Mouse (Mus musculus): ENCODE measurements around the gene Mrpl46. TPM values are rescaled to one million over a fixed set of nuclear protein-coding genes. Genes with fewer than 3 reads are reported as not detected.

The Mrpl46 gene
- total RNA-seq, 1 experiment, result 34.2 TPM

DNA sequence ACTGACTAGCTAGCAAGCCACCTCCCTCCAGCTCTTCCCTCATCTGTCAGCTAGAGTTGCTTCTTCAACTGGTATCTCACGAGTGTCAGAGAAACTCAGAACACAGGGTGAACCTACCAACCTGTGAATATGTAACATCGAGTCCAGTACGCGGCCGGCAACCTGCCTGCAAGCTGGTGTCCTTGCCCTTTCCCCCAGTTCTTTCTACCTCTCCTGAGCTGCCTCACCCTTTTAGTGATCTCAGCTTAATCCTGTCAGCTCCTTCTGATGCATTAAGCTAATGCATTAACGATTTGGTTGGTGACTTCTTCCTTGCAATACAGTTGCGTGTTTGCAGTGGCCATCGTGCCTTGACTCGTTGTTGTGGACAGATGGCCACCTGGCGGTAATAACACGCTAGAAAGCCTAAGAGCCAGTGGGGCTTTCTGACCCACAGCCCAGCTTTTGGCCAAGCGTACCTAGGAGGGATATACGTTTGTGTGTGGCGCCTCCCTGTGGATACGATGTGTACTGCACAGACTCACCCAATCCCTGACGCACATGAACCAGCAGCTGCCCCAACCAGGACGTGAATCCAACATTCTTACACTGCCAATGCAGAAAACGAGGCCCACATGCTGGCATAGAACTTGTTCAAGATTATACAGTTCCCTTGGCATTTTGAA, 17.2 kb downstream of the Mrpl46 start:
- TF ChIP-seq HCFC1 (IDR thresholded peaks at IDR 0.05; ENCODE audit: borderline replicate concordance, insufficient read depth, low read length), result peak; percentile 31; the same call in 1 of the 2 replicates
- no peak for TF ChIP-seq CHD2 (IDR thresholded peaks at IDR 0.05; ENCODE audit: low read depth, low read length)
- TF ChIP-seq ZC3H11A (IDR thresholded peaks at IDR 0.05; ENCODE audit: borderline replicate concordance, low read depth, low read length), result peak; percentile 91
- TF ChIP-seq MAFK (IDR thresholded peaks at IDR 0.05; ENCODE audit: insufficient read depth, low read depth, low read length), result no peak
- no peak for TF ChIP-seq ZNF384 (IDR thresholded peaks at IDR 0.05; ENCODE audit: low read depth, low read length)
- no peak overlapping the region for H3K4me3 ChIP-seq (ENCODE audit: insufficient read depth in 1 of 2, low read depth in 1 of 2, low read length in 2 of 2, poor library complexity in 1 of 2, severe bottlenecking in 1 of 2)

DNA sequence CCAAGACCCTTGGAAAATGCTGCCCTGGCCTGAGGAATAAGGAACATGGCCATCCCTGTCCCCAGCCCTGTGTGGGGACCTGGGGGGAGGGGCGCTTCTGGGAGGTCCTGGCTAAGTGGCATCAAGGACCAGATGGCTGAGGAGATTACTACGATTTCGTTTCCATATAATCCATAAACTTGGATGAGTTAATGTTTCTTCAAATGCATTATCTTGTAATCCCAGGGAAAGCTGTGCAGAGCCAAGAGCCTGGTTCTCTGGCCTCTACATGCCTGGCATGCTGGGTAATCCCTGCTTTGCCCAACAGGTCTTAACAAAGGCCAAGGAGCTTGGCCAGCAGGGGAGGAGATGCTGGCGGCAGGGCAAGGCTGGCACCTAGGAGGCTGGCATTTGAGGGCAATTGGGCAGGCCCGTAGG, 18.1 kb downstream of the Mrpl46 start:
- in situ Hi-C loops (cut with MboI; ENCODE audit: low sequenced_read_pairs in 2 of 2, unreplicated experiment in 2 of 2), result no loop called here
- H3K4me1 ChIP-seq (ENCODE audit: control insufficient read depth in 2 of 2, insufficient read depth in 2 of 2, low read length in 2 of 2, poor library complexity in 1 of 2), result no peaks in the 10 kb centered on the region
- no peak overlapping the region for H3K27ac ChIP-seq (ENCODE audit: insufficient read depth, low read depth, low read length, poor library complexity, severe bottlenecking)
- H3K9ac ChIP-seq (ENCODE audit: insufficient read depth, low read depth, low read length, poor library complexity, severe bottlenecking), result no peak overlapping the region
- no peaks in the 10 kb centered on the region for H3K36me3 ChIP-seq (ENCODE audit: control insufficient read depth, insufficient read depth, low read length, poor library complexity, severe bottlenecking)
- DNase-seq (ENCODE audit: low read depth, low spot score), result no peak
- TF ChIP-seq HCFC1 (IDR thresholded peaks at IDR 0.05; ENCODE audit: borderline replicate concordance, insufficient read depth, low read length), result no peak
- no peak for TF ChIP-seq ZC3H11A (IDR thresholded peaks at IDR 0.05; ENCODE audit: borderline replicate concordance, low read depth, low read length)
- no peak for TF ChIP-seq ZNF384 (IDR thresholded peaks at IDR 0.05; ENCODE audit: low read depth, low read length)
- no peak for TF ChIP-seq CHD2 (IDR thresholded peaks at IDR 0.05; ENCODE audit: low read depth, low read length)
- TF ChIP-seq MAFK (IDR thresholded peaks at IDR 0.05; ENCODE audit: insufficient read depth, low read depth, low read length), result no peak
- no peak overlapping the region for H3K4me3 ChIP-seq (ENCODE audit: insufficient read depth in 1 of 2, low read depth in 1 of 2, low read length in 2 of 2, poor library complexity in 1 of 2, severe bottlenecking in 1 of 2)
- H3K9me3 ChIP-seq (ENCODE audit: control insufficient read depth, insufficient read depth, low read depth, low read length), result no peaks in the 10 kb centered on the region

More for the DNA sequence above, 17.2 kb downstream of the Mrpl46 start:
- no peaks in the 10 kb centered on the region for H3K4me1 ChIP-seq (ENCODE audit: control insufficient read depth in 2 of 2, insufficient read depth in 2 of 2, low read length in 2 of 2, poor library complexity in 1 of 2)
- DNase-seq (ENCODE audit: low read depth, low spot score), result peak; percentile 54
- no peak overlapping the region for H3K27ac ChIP-seq (ENCODE audit: insufficient read depth, low read depth, low read length, poor library complexity, severe bottlenecking)
- no peaks in the 10 kb centered on the region for H3K9me3 ChIP-seq (ENCODE audit: control insufficient read depth, insufficient read depth, low read depth, low read length)
- no peak overlapping the region for H3K9ac ChIP-seq (ENCODE audit: insufficient read depth, low read depth, low read length, poor library complexity, severe bottlenecking)
- in situ Hi-C loops (cut with MboI; ENCODE audit: low sequenced_read_pairs in 2 of 2, unreplicated experiment in 2 of 2), result no loop called here
- no peaks in the 10 kb centered on the region for H3K36me3 ChIP-seq (ENCODE audit: control insufficient read depth, insufficient read depth, low read length, poor library complexity, severe bottlenecking)

DNA sequence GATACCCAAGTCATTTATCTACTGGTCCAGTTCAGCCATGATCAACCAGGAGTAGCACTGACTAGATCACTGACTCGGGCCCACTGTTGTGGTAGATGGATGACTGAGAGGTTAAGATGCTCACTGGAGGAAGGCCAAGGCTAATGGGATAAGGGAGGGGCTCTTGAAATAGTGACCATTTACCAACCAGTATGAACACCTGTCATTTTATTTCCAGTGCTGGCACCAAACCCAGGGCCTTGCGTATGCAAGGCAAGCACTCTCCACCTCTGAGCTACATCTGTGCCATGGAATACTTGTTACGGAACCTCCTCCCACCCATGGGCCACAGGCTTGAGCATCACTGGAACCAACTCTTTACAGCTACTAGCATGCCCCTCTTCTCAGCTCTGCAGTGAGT, 19.5 kb downstream of the Mrpl46 start:
- in situ Hi-C loops (cut with MboI; ENCODE audit: low sequenced_read_pairs in 2 of 2, unreplicated experiment in 2 of 2), result no loop called here
- Histone ChIP-seq H3K9me3 (ENCODE audit: control insufficient read depth, insufficient read depth, low read depth, low read length) (no peaks in the 10 kb centered on the region), H3K36me3 (ENCODE audit: control insufficient read depth, insufficient read depth, low read length, poor library complexity, severe bottlenecking) (no peaks in the 10 kb centered on the region), H3K9ac (ENCODE audit: insufficient read depth, low read depth, low read length, poor library complexity, severe bottlenecking) (no peak overlapping the region), H3K4me1 (ENCODE audit: control insufficient read depth in 2 of 2, insufficient read depth in 2 of 2, low read length in 2 of 2, poor library complexity in 1 of 2) (no peaks in the 10 kb centered on the region), H3K27ac (ENCODE audit: insufficient read depth, low read depth, low read length, poor library complexity, severe bottlenecking) (no peak overlapping the region), H3K4me3 (ENCODE audit: insufficient read depth in 1 of 2, low read depth in 1 of 2, low read length in 2 of 2, poor library complexity in 1 of 2, severe bottlenecking in 1 of 2) (no peak overlapping the region)
- TF ChIP-seq ZC3H11A (IDR thresholded peaks at IDR 0.05; ENCODE audit: borderline replicate concordance, low read depth, low read length) (no peak), MAFK (IDR thresholded peaks at IDR 0.05; ENCODE audit: insufficient read depth, low read depth, low read length) (no peak), HCFC1 (IDR thresholded peaks at IDR 0.05; ENCODE audit: borderline replicate concordance, insufficient read depth, low read length) (no peak), ZNF384 (IDR thresholded peaks at IDR 0.05; ENCODE audit: low read depth, low read length) (no peak), CHD2 (IDR thresholded peaks at IDR 0.05; ENCODE audit: low read depth, low read length) (no peak)
- no peak for DNase-seq (ENCODE audit: low read depth, low spot score)

DNA sequence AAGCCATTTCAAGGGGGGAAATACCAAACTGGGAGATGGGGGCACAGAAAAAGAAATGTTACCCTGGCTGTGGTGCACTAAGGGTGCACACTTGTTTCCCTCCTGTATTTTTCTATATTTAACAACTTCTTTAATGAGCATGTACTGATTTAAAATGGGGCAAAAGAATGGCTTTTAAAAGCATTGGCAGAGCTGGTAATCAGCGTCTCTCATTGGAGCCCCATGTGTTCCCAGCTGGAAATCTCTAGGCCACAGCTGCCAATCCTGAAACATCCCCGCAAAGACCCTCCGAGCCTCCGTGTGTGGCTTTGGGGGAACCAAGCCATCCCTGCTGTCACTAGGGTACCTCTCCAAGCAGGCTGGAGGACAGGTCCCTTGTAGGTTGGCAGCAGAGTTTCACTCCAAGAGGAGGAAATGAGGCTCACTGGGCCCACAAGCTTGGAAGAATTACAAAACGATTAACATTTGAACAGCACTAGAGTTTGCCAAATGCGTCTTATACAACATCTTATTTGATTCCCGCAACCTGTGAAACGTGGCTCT, 28.8 kb downstream of the Mrpl46 start:
- no peak overlapping the region for H3K4me3 ChIP-seq (ENCODE audit: insufficient read depth in 1 of 2, low read depth in 1 of 2, low read length in 2 of 2, poor library complexity in 1 of 2, severe bottlenecking in 1 of 2)
- no peaks in the 10 kb centered on the region for H3K4me1 ChIP-seq (ENCODE audit: control insufficient read depth in 2 of 2, insufficient read depth in 2 of 2, low read length in 2 of 2, poor library complexity in 1 of 2)
- no peaks in the 10 kb centered on the region for H3K36me3 ChIP-seq (ENCODE audit: control insufficient read depth, insufficient read depth, low read length, poor library complexity, severe bottlenecking)
- no peak overlapping the region for H3K27ac ChIP-seq (ENCODE audit: insufficient read depth, low read depth, low read length, poor library complexity, severe bottlenecking)
- H3K9ac ChIP-seq (ENCODE audit: insufficient read depth, low read depth, low read length, poor library complexity, severe bottlenecking), result no peak overlapping the region
- in situ Hi-C loops (cut with MboI; ENCODE audit: low sequenced_read_pairs in 2 of 2, unreplicated experiment in 2 of 2), result no loop called here
- TF ChIP-seq CHD2 (IDR thresholded peaks at IDR 0.05; ENCODE audit: low read depth, low read length), result no peak
- TF ChIP-seq ZC3H11A (IDR thresholded peaks at IDR 0.05; ENCODE audit: borderline replicate concordance, low read depth, low read length), result no peak
- TF ChIP-seq ZNF384 (IDR thresholded peaks at IDR 0.05; ENCODE audit: low read depth, low read length), result no peak
- TF ChIP-seq HCFC1 (IDR thresholded peaks at IDR 0.05; ENCODE audit: borderline replicate concordance, insufficient read depth, low read length), result no peak
- TF ChIP-seq MAFK (IDR thresholded peaks at IDR 0.05; ENCODE audit: insufficient read depth, low read depth, low read length), result no peak
- no peaks in the 10 kb centered on the region for H3K9me3 ChIP-seq (ENCODE audit: control insufficient read depth, insufficient read depth, low read depth, low read length)
- DNase-seq (ENCODE audit: low read depth, low spot score), result no peak

All from ES-E14 (cell line).